Mouse (Mus musculus): Measurements from ENCODE around the gene Rab1a. TPM values are rescaled to one million over a fixed set of nuclear protein-coding genes. Genes with fewer than 3 reads are reported as not detected.

Rab1a gene
- 66.4 and 76.2 TPM in 2 replicates for polyA plus RNA-seq (2012; rRNA removed; ENCODE audit: low replicate concordance)

GRCm38 (mm10) chr11:20200713-20201575 lies at the start of gene Rab1a:
Rab1a (plus strand) TSS chr11:20201432.

GRCm38 (mm10) chr11:20249296-20250110 lies 48.3 kb downstream of the Rab1a start, which contains the start of gene Cep68:
Cep68 (minus strand) TSS chr11:20249429.

Other genes with a start within 250 kb of the Rab1a start
- 27.3 and 30.8 TPM in 2 replicates for gene Actr2, start 88.5 kb upstream of the Rab1a start, polyA plus RNA-seq (2012; rRNA removed; ENCODE audit: low replicate concordance)
- 17.3 and 27.5 TPM in 2 replicates for gene Cep68, start 48.0 kb downstream of the Rab1a start, polyA plus RNA-seq (2012; rRNA removed; ENCODE audit: low replicate concordance)
- gene Slc1a4, start 131.3 kb downstream of the Rab1a start, polyA plus RNA-seq (2012; rRNA removed; ENCODE audit: low replicate concordance), result 3.4 and 7.0 TPM in 2 replicates

Measured in subcutaneous adipose tissue, adult 2 months (tissue).